Mouse (Mus musculus) kidney, postnatal 0 days (tissue): ENCODE data around the gene Rbpjl. TPM values are rescaled to one million over a fixed set of nuclear protein-coding genes. Genes with fewer than 3 reads are reported as not detected.

Experiments used
- ATAC-seq: fragments of 200-750 bp; cut with Nextera tagmentation; replicated peaks from 2 replicates; pipeline ENCODE4 v1.8.0; 2017; ENCODE audit warnings: low read depth, moderate number of reproducible peaks, moderate TSS enrichment, moderate library complexity; ENCODE audit not compliant: low FRiP score
- DNase-seq: peaks from one replicate; pipeline ENCODE4 v3.0.0-alpha.2; 2016; ENCODE audit warnings: low spot score
- H3K27ac ChIP-seq: fragments of 300-500 bp; sonication (generic); 2 replicates; pipeline ENCODE4 v1.5.1; 2014; ENCODE audit warnings: mild to moderate bottlenecking
- H3K27me3 ChIP-seq: fragments of 300-500 bp; sonication (generic); 2 replicates; pipeline ENCODE4 v1.6.1; 2014; ENCODE audit warnings: low read length, mixed read lengths; ENCODE audit not compliant: insufficient read depth
- H3K36me3 ChIP-seq: fragments of 300-500 bp; sonication (generic); 2 replicates; pipeline ENCODE4 v1.6.1; 2014; ENCODE audit warnings: low read length, mixed read lengths; ENCODE audit not compliant: insufficient read depth
- H3K4me1 ChIP-seq: fragments of 300-500 bp; sonication (generic); replicated peaks from 2 replicates; pipeline ENCODE4 v1.6.1; 2014; ENCODE audit warnings: antibody characterized with exemption, low read length, mixed read lengths; ENCODE audit not compliant: insufficient read depth
- H3K4me2 ChIP-seq: fragments of 300-500 bp; sonication (generic); 2 replicates; pipeline ENCODE4 v1.6.1; 2014; ENCODE audit warnings: mild to moderate bottlenecking, low read length, moderate library complexity, mixed read lengths
- H3K4me3 ChIP-seq: fragments of 300-500 bp; sonication (generic); replicated peaks from 2 replicates; pipeline ENCODE4 v1.5.1; 2014; ENCODE audit warnings: low read depth, low read length
- H3K9ac ChIP-seq: fragments of 300-500 bp; sonication (generic); 2 replicates; pipeline ENCODE4 v1.6.1; 2014; ENCODE audit warnings: low read depth, low read length
- H3K9me3 ChIP-seq: fragments of 300-500 bp; sonication (generic); replicated peaks from 2 replicates; pipeline ENCODE4 v1.6.1; 2016; ENCODE audit warnings: low read length, inconsistent platforms, mixed read lengths
- CTCF ChIP-seq: IDR thresholded peaks from 2 replicates; pipeline ENCODE4 v1.5.1; 2016; ENCODE audit warnings: antibody characterized with exemption, low read depth, mild to moderate bottlenecking, moderate library complexity
- WGBS: fragments of 180-500 bp; shearing (Covaris S2); extraction: QIAGEN DNeasy Blood & Tissue Kit; methylation state at CpG from one replicate; pipeline ENCODE4 v1.1.7; 2014; 5-methylcytosine and 5-hydroxymethylcytosine counted together
- polyA plus RNA-seq: library from polyadenylated mRNA; unstranded; fragments of >200 nt; fragmentation: Nextera tagmentation; extraction: Ambion mirVana; gene quantifications from 2 replicates; pipeline ENCODE4 v1.2.1, GENCODE M21; 2015

The Rbpjl gene
- polyA plus RNA-seq, 1 experiment from 2014 or later, result not detected

DNA sequence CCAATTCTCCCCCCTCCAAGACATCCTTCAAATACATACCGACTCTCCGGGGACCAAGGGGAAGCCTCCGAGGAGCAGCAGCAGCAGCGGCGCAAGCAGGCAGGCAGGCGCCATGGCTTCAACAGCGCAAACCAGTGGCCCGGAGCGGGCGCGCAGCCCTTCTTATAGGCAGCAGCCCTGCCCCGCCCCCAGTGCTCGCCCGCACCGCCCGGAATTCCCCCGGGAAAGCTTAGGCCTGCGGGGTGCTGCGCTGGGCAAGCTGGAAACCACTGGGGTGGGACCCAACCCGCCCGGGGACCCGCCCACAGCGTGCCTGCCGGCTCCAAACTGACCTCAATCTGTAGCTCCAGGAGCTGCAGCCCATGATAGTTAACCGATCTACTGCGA is 40.1 kb downstream of the Rbpjl start:
- H3K36me3 ChIP-seq, result no peaks in the 10 kb centered on the region
- under 1% methylated on average over 26 of the region's 26 CpGs for WGBS
- no peaks in the 10 kb centered on the region for H3K9me3 ChIP-seq
- DNase-seq, result peak; percentile 89
- H3K27me3 ChIP-seq, result no peaks in the 10 kb centered on the region
- peaks cover 6% of the 10 kb centered on the region for H3K4me1 ChIP-seq
- H3K4me2 ChIP-seq, result peak overlapping the region; percentile 63
- no peak for TF ChIP-seq CTCF
- peak; percentile 93 for ATAC-seq
- H3K27ac ChIP-seq, result peak overlapping the region; percentile 87
- H3K4me3 ChIP-seq, result peak overlapping the region; percentile 70
- peak overlapping the region; percentile 83 for H3K9ac ChIP-seq

DNA sequence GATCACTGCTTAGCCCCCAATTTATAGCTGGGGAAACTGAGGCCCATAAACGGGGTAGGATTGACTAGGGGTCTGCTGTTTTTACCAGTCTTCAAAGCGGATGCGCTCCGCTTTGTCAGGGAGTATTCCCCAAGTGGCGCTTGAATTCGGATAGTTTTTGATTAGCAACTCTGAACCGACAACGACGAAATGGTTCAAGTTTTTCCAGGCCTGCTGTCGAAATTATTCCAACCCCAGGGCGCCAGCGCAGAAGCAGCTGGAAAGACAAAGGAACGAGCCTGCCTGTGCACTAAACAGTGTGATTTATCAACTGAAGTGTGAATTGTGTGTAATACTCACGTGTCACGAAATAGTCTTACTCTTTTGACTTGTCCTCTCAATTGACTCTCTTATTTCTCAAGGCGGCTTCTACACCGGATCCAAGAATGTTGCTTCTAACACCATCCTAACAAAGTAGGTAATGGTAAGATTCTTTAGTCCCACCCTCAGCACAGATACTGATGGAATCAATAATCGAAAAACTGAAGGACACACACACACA is 40.6 kb downstream of the Rbpjl start, which contains the start of gene Sdc4:
Gene Sdc4, minus strand, starts transcription at position 428 of the 541 bp plus-strand sequence.
- no peak for TF ChIP-seq CTCF
- Histone ChIP-seq H3K9ac (peak within 1 kb of the TSS; percentile 83), H3K27ac (peak within 1 kb of the TSS; percentile 87), H3K36me3 (no peaks in the 10 kb centered on the region), H3K4me3 (peak within 1 kb of the TSS; percentile 70), H3K9me3 (no peaks in the 10 kb centered on the region), H3K4me2 (peak within 1 kb of the TSS; percentile 63), H3K4me1 (peaks cover 6% of the 10 kb centered on the region), H3K27me3 (no peaks in the 10 kb centered on the region)
- ATAC-seq, result no peak
- no peak for DNase-seq
- 11% methylated on average over 18 of the region's 18 CpGs for WGBS

DNA sequence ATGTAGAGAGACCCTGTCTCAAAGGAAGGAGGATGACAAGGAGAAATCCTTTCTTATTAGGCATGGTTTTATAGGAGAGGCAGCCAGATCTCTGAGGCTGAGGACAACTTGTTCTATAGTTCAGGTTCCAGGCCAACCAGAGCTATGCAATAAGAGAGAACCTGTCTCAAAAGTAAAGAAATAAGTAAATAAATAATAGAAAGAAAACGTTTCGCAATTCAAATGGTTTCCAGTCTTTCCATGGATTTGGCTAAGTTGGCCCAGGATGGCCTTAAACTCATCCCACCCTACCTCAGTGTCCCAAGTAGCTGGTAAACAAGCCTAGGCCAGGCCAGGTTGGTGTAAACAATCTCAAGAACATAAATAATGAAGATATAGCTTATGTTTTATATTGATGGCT is 41.8 kb downstream of the Rbpjl start:
- 71% methylated on average over 2 of the region's 2 CpGs for WGBS
- no peak for DNase-seq
- Histone ChIP-seq H3K4me1 (peaks cover 3% of the 10 kb centered on the region), H3K27ac (no peak overlapping the region), H3K9ac (no peak overlapping the region), H3K27me3 (no peaks in the 10 kb centered on the region), H3K9me3 (no peaks in the 10 kb centered on the region), H3K4me2 (no peak overlapping the region), H3K36me3 (no peaks in the 10 kb centered on the region), H3K4me3 (no peak overlapping the region)
- no peak for TF ChIP-seq CTCF
- no peak for ATAC-seq

DNA sequence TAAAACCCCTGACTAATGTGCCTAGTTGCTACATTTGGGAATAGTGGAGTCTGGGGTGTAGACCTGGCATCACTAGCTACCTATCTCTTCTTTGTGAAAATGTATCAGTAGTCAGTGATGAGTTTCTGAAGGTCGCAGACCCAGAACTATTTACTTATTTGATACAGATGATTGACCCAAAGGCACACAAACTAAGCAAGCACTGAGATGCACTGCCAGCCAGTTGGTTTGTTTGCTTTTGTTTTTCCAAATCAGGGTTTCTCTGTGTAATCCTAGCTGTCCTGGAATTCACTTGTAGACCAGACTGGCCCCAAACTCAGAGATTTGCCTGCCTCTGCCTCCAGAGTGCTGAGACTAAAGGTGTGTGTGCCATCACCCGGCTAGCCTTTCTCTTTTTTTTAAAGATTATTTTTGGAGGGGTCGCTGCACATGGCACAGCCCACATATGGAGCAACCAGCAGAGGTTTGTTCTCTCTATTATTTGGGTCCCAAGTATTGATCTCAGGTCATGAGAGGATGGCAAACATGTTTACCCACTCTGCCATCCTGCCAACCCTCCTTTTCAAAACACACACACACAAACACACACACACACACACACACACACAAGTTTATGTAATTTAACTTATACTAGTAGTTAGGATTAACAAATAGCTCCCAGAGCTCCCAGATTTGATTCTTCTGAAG is 42.6 kb downstream of the Rbpjl start:
- DNase-seq, result no peak
- H3K4me1 ChIP-seq, result no peaks in the 10 kb centered on the region; the same call in 1 of the 2 replicates
- no peak overlapping the region for H3K4me3 ChIP-seq
- H3K27me3 ChIP-seq, result no peaks in the 10 kb centered on the region
- no peak overlapping the region for H3K4me2 ChIP-seq
- H3K9me3 ChIP-seq, result no peaks in the 10 kb centered on the region
- no peak overlapping the region for H3K27ac ChIP-seq
- TF ChIP-seq CTCF, result no peak
- no peak for ATAC-seq
- WGBS, result 83% methylated on average over 3 of the region's 3 CpGs
- H3K9ac ChIP-seq, result no peak overlapping the region
- H3K36me3 ChIP-seq, result no peaks in the 10 kb centered on the region

DNA sequence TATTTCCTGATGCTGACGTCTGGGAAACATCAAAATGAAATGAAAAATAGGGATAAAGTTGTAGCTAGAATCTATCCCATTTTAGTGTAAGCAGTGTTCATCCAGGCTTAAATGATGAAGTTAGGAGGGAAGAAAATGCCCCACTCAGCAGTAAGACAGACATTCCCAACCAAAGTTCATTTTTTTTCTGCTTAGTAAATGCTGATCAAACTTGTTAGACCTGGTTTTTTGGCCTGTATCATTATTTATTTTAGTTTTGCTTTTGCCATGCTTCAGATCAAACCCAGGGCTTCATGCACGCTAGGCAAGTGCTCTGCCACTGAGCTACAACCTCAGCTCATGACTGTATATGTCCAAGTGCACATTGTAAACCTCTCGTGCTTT is 43.1 kb downstream of the Rbpjl start:
- no peak for DNase-seq
- WGBS, result 73% methylated on average over 3 of the region's 3 CpGs
- Histone ChIP-seq H3K9me3 (no peaks in the 10 kb centered on the region), H3K9ac (no peak overlapping the region), H3K36me3 (no peaks in the 10 kb centered on the region), H3K4me1 (no peaks in the 10 kb centered on the region; the same call in 1 of the 2 replicates), H3K27me3 (no peaks in the 10 kb centered on the region), H3K4me3 (no peak overlapping the region), H3K4me2 (no peak overlapping the region), H3K27ac (no peak overlapping the region)
- ATAC-seq, result no peak
- no peak for TF ChIP-seq CTCF

DNA sequence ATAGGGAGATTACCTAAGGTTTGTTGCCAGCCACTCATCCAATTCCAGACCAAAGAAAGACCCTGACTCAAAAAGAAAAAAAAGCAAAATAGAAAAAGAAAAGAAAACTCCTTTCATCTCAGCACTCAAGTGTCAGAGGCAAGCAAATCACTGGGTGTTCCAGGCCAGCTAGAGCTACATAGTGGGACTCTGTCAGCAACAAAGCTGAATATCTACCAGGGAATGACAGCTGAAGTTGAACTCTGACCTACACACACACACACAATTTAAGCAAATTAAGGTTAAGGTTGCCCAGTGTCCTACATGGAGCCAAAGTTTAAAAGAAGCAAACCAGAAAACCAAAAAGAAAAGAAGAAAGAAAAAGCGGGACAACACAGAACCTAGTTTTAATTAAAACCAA is 45.2 kb downstream of the Rbpjl start:
- WGBS, result 88% methylated on average over 1 of the region's 1 CpGs

More for the DNA sequence above, 45.2 kb downstream of the Rbpjl start:
- Histone ChIP-seq H3K4me3 (no peak overlapping the region), H3K9ac (no peak overlapping the region), H3K9me3 (no peaks in the 10 kb centered on the region), H3K4me1 (no peaks in the 10 kb centered on the region), H3K4me2 (no peak overlapping the region), H3K27me3 (no peaks in the 10 kb centered on the region), H3K36me3 (no peaks in the 10 kb centered on the region), H3K27ac (no peak overlapping the region)
- no peak for TF ChIP-seq CTCF
- no peak for DNase-seq
- no peak for ATAC-seq
